Mouse (Mus musculus): ENCODE results near the gene Man1c1. TPM values are rescaled to one million over a fixed set of nuclear protein-coding genes. Genes with fewer than 3 reads are reported as not detected.
A peak's percentile ranks its signal among the peaks of the same experiment; 100 is the strongest.

Gene Man1c1
- total and polyA plus RNA-seq, 3 experiments = 0.05 TPM; not detected in 2

GRCm38 (mm10) chr4:134543261-134543660 is 160.8 kb downstream of the Man1c1 start:
- Histone ChIP-seq H3K9me3 (replicated peaks) (no peaks in the 10 kb centered on the region), H3K36me3 (replicated peaks) (no peaks in the 10 kb centered on the region), H3K27me3 (ENCODE audit: insufficient read depth, low read length) (peaks cover 67% of the 10 kb centered on the region), H3K4me3 (ENCODE audit: low read depth, low read length) (no peak overlapping the region), H3K4me1 (ENCODE audit: insufficient read depth, low read depth, low read length) (peaks cover 14% of the 10 kb centered on the region)
- ATAC-seq (ENCODE audit: extremely low read depth, insufficient number of reproducible peaks, low FRiP score, poor library complexity, severe bottlenecking) (peak; percentile 57; the same call in 1 of the 2 replicates), DNase-seq (ENCODE audit: low spot score) (peak; percentile 70)
- TF ChIP-seq POLR2AphosphoS5 (IDR thresholded peaks at IDR 0.05; ENCODE audit: insufficient replicate concordance, low read depth, low read length) (no peak), GATA2 (IDR thresholded peaks at IDR 0.05; ENCODE audit: borderline replicate concordance, low read depth, low read length) (no peak), GATA1 (IDR thresholded peaks at IDR 0.05; ENCODE audit: borderline replicate concordance, low read length) (no peak), CTCF (IDR thresholded peaks at IDR 0.05; ENCODE audit: low read depth, low read length) (peak; percentile 95)

DNA sequence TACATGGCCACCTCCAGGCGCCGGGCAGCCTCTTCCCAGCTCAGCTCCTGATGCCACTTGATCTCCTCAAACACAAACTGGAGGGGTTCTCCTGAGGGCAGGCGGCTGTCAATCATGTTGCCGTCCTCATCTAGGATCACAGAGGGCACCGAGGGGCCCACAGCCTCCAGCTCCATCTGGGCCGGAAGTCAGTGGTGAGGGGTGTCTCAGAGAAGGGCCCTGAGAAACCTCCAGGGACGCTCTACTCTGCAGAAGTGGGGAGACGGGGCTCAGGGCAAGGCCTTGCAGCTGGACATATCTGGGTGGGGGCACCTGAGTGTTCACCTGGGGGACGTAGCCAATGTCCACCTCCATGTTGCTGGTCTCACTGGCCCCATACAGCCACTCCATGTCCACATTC is 161.4 kb downstream of the Man1c1 start:
- Histone ChIP-seq H3K36me3 (replicated peaks) (no peaks in the 10 kb centered on the region), H3K27me3 (ENCODE audit: insufficient read depth, low read length) (peaks cover 66% of the 10 kb centered on the region), H3K4me3 (ENCODE audit: low read depth, low read length) (no peak overlapping the region), H3K9me3 (replicated peaks) (no peaks in the 10 kb centered on the region), H3K4me1 (ENCODE audit: insufficient read depth, low read depth, low read length) (peaks cover 9% of the 10 kb centered on the region)
- DNase-seq (ENCODE audit: low spot score) (no peak), ATAC-seq (ENCODE audit: extremely low read depth, insufficient number of reproducible peaks, low FRiP score, poor library complexity, severe bottlenecking) (no peak)
- no peak for TF ChIP-seq GATA1 (IDR thresholded peaks at IDR 0.05; ENCODE audit: borderline replicate concordance, low read length)
- no peak for TF ChIP-seq POLR2AphosphoS5 (IDR thresholded peaks at IDR 0.05; ENCODE audit: insufficient replicate concordance, low read depth, low read length)
- TF ChIP-seq TAL1 (conservative IDR thresholded peaks at IDR 0.05; ENCODE audit: low read depth, low read length) = no peak
- TF ChIP-seq CTCF (IDR thresholded peaks at IDR 0.05; ENCODE audit: low read depth, low read length) = no peak
- no peak for TF ChIP-seq GATA2 (IDR thresholded peaks at IDR 0.05; ENCODE audit: borderline replicate concordance, low read depth, low read length)

DNA sequence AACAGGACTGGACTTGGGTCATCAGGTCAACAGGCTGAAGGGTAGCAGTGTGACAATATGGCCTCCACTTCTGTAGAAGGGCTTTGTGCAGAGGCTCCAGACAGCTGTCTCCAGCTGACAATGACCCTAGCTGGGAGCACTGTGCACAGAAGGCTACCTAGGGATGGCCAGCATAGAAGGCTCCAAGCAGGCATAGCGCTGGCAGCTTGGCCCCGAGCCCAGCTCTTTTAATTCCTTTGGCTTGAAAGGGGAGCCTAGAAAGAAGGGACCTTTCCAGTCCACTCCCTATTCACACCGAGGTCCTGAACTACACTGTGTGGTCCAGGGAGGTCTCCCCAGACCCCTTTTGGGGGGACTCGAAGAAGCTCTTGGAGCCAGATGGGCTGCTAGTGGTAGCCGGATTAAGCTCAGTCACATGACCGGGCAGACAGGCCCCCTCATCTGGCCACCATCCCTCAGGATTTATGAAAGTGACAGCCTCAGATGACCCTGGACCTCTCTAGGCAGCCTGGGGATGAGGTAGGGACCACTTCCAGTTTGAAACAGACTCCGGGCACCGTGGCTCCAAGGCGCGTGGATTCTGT is 165.0 kb downstream of the Man1c1 start:
- Histone ChIP-seq H3K4me3 (ENCODE audit: low read depth, low read length) (no peak overlapping the region), H3K36me3 (replicated peaks) (no peaks in the 10 kb centered on the region), H3K9me3 (replicated peaks) (no peaks in the 10 kb centered on the region), H3K4me1 (ENCODE audit: insufficient read depth, low read depth, low read length) (peaks cover 19% of the 10 kb centered on the region), H3K27me3 (ENCODE audit: insufficient read depth, low read length) (peaks cover 40% of the 10 kb centered on the region)
- ATAC-seq (ENCODE audit: extremely low read depth, insufficient number of reproducible peaks, low FRiP score, poor library complexity, severe bottlenecking) (no peak), DNase-seq (ENCODE audit: low spot score) (no peak)
- no peak for TF ChIP-seq GATA1 (IDR thresholded peaks at IDR 0.05; ENCODE audit: borderline replicate concordance, low read length)
- no peak for TF ChIP-seq POLR2AphosphoS5 (IDR thresholded peaks at IDR 0.05; ENCODE audit: insufficient replicate concordance, low read depth, low read length)
- no peak for TF ChIP-seq CTCF (IDR thresholded peaks at IDR 0.05; ENCODE audit: low read depth, low read length)
- TF ChIP-seq GATA2 (IDR thresholded peaks at IDR 0.05; ENCODE audit: borderline replicate concordance, low read depth, low read length) = no peak
- no peak for TF ChIP-seq TAL1 (conservative IDR thresholded peaks at IDR 0.05; ENCODE audit: low read depth, low read length)

DNA sequence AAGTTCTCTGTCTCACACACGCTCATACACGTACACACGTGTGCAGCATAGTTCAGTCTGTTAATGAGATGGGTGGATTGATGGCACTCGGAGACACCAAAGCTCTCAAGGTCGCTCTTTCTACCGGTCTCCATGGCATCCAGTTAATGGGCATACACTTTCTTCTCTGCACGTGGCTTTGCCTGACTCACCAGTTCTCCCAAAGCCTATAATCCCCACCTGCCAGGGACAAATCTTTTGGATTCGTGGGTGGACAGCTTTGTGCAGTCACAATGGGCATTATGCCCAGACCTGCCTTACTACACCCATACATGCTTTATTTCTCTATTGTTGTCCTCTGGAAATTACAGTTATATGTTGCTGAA is 168.3 kb downstream of the Man1c1 start:
- TF ChIP-seq TAL1 (conservative IDR thresholded peaks at IDR 0.05; ENCODE audit: low read depth, low read length) = no peak
- Histone ChIP-seq H3K27me3 (ENCODE audit: insufficient read depth, low read length) (peaks cover 29% of the 10 kb centered on the region), H3K4me3 (ENCODE audit: low read depth, low read length) (peak overlapping the region; percentile 94), H3K9me3 (replicated peaks) (no peaks in the 10 kb centered on the region), H3K4me1 (ENCODE audit: insufficient read depth, low read depth, low read length) (peaks cover 37% of the 10 kb centered on the region), H3K36me3 (replicated peaks) (peaks cover 20% of the 10 kb centered on the region)
- no peak for DNase-seq (ENCODE audit: low spot score)
- no peak for ATAC-seq (ENCODE audit: extremely low read depth, insufficient number of reproducible peaks, low FRiP score, poor library complexity, severe bottlenecking)

- H3K36me3 ChIP-seq (replicated peaks) = peaks cover 26% of the 10 kb centered on the region
- no peak for TF ChIP-seq CTCF (IDR thresholded peaks at IDR 0.05; ENCODE audit: low read depth, low read length)
- no peak for TF ChIP-seq GATA1 (IDR thresholded peaks at IDR 0.05; ENCODE audit: borderline replicate concordance, low read length)
- no peak for TF ChIP-seq TAL1 (conservative IDR thresholded peaks at IDR 0.05; ENCODE audit: low read depth, low read length)
- no peak for TF ChIP-seq POLR2AphosphoS5 (IDR thresholded peaks at IDR 0.05; ENCODE audit: insufficient replicate concordance, low read depth, low read length)
- TF ChIP-seq GATA2 (IDR thresholded peaks at IDR 0.05; ENCODE audit: borderline replicate concordance, low read depth, low read length) = no peak
- DNase-seq (ENCODE audit: low spot score) (peak; percentile 90), ATAC-seq (ENCODE audit: extremely low read depth, insufficient number of reproducible peaks, low FRiP score, poor library complexity, severe bottlenecking) (peak; percentile 93)
- peaks cover 34% of the 10 kb centered on the region for H3K4me1 ChIP-seq (ENCODE audit: insufficient read depth, low read depth, low read length)
- H3K4me3 ChIP-seq (ENCODE audit: low read depth, low read length) = peak within 1 kb of the TSS; percentile 94
- H3K27me3 ChIP-seq (ENCODE audit: insufficient read depth, low read length) = peaks cover 24% of the 10 kb centered on the region
- no peaks in the 10 kb centered on the region for H3K9me3 ChIP-seq (replicated peaks)
Measured at GRCm38 (mm10) chr4:134534932-134535786, 168.9 kb downstream of the Man1c1 start, which contains the start of gene Mtfr1l. Gene Mtfr1l, minus strand, starts transcription at chr4:134535387.

- TF ChIP-seq GATA1 (IDR thresholded peaks at IDR 0.05; ENCODE audit: borderline replicate concordance, low read length) (no peak), CTCF (IDR thresholded peaks at IDR 0.05; ENCODE audit: low read depth, low read length) (no peak), TAL1 (conservative IDR thresholded peaks at IDR 0.05; ENCODE audit: low read depth, low read length) (no peak), GATA2 (IDR thresholded peaks at IDR 0.05; ENCODE audit: borderline replicate concordance, low read depth, low read length) (no peak), POLR2AphosphoS5 (IDR thresholded peaks at IDR 0.05; ENCODE audit: insufficient replicate concordance, low read depth, low read length) (no peak)
- ATAC-seq (ENCODE audit: extremely low read depth, insufficient number of reproducible peaks, low FRiP score, poor library complexity, severe bottlenecking) (no peak), DNase-seq (ENCODE audit: low spot score) (peak; percentile 66)
- peaks cover 34% of the 10 kb centered on the region for H3K4me1 ChIP-seq (ENCODE audit: insufficient read depth, low read depth, low read length)
- H3K9me3 ChIP-seq (replicated peaks) = no peaks in the 10 kb centered on the region
- H3K36me3 ChIP-seq (replicated peaks) = peaks cover 35% of the 10 kb centered on the region
- peaks cover 16% of the 10 kb centered on the region for H3K27me3 ChIP-seq (ENCODE audit: insufficient read depth, low read length)
- H3K4me3 ChIP-seq (ENCODE audit: low read depth, low read length) = peak overlapping the region; percentile 94
Measured at GRCm38 (mm10) chr4:134534124-134534886, 169.8 kb downstream of the Man1c1 start.

All from G1E (cell line).